Mouse (Mus musculus) liver, adult 2 months (tissue): ENCODE measurements at regions not wholly inside any gene's neighbourhood (a gene's known extent, or its start where the extent isn't known, plus 50 kb on each side); places are given as distances from the start of the nearest gene placed in this dataset.

ENCODE experiments used
- CTCF ChIP-seq: fragments of 200-500 bp; IDR thresholded peaks from 2 replicates; pipeline ENCODE4 v1.5.1; 2011; ENCODE audit warnings: low read depth, low read length, control low read depth
- POLR2A ChIP-seq: fragments of 200-500 bp; IDR thresholded peaks from 2 replicates; pipeline ENCODE4 v1.6.1; 2011; ENCODE audit warnings: low read length, control low read depth; ENCODE audit not compliant: insufficient read depth; ENCODE audit errors: extremely low read depth

DNA sequence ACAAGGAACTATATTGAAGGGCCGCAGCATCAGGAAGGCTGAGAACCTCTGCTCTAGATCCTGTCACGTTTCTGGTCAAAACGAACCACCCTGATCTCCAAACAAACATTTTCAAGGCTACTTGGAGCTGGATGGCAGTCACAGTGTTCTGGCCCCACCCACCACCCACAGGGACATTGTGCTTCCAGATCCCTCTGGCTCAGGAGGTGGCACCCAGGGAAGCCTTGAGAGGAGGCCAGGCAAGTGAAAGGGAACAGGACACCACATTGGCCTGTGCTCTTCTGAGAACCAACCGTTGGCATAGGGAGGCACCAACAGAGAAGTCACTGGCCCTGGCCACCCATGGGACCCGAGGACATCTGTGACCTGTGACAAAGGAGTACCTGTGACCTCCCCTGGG lies 234.6 kb upstream of the Dio3 start:
- no peak for TF ChIP-seq POLR2A
- TF ChIP-seq CTCF: no peak
